Mouse (Mus musculus) heart, adult 2 months (tissue): Measurements from ENCODE around the gene Etfdh. TPM values are rescaled to one million over a fixed set of nuclear protein-coding genes. Genes with fewer than 3 reads are reported as not detected.
"Not testable (repeated sequence)": the region's sequence is repeated elsewhere in the genome, so short reads cannot be mapped to it uniquely, and the experiment has no call there.

Experiments
- DNase-seq, 2 experiments: peaks; one replicate each; pipeline ENCODE4 v3.0.0; 2021
- H3K27ac ChIP-seq: fragments of 200-600 bp; 2 replicates; pipeline ENCODE4 v1.8.1; 2022
- H3K27me3 ChIP-seq: fragments of 200-500 bp; 2 replicates; pipeline ENCODE4 v1.6.1; 2012; ENCODE audit warnings: mild to moderate bottlenecking, low read length, inconsistent platforms, mixed read lengths; ENCODE audit not compliant: control insufficient read depth, insufficient read depth
- H3K36me3 ChIP-seq: fragments of 200-500 bp; 2 replicates; pipeline ENCODE4 v1.6.1; 2012; ENCODE audit warnings: low read length, inconsistent platforms; ENCODE audit not compliant: control insufficient read depth, insufficient read depth
- H3K4me1 ChIP-seq: fragments of 200-500 bp; 2 replicates; pipeline ENCODE4 v1.6.1; 2011; ENCODE audit warnings: low read length; ENCODE audit not compliant: control insufficient read depth, insufficient read depth
- H3K4me3 ChIP-seq: fragments of 200-600 bp; 2 replicates; pipeline ENCODE4 v1.8.1; 2022
- H3K79me2 ChIP-seq: fragments of 200-500 bp; replicated peaks from 2 replicates; pipeline ENCODE4 v1.6.1; 2012; ENCODE audit warnings: mild to moderate bottlenecking, inconsistent platforms, low read length, moderate library complexity, mixed read lengths; ENCODE audit not compliant: control insufficient read depth, insufficient read depth
- H3K9ac ChIP-seq: fragments of 200-500 bp; 2 replicates; pipeline ENCODE4 v1.6.1; 2012; ENCODE audit warnings: low read depth, mild to moderate bottlenecking, control low read depth, inconsistent platforms, low read length, mixed read lengths
- CTCF ChIP-seq: fragments of 200-600 bp; IDR thresholded peaks from 2 replicates; pipeline ENCODE4 v1.8.1; 2022; ENCODE audit warnings: antibody characterized with exemption, mild to moderate bottlenecking, moderate library complexity
- EP300 ChIP-seq: fragments of 200-500 bp; IDR thresholded peaks from 2 replicates; pipeline ENCODE4 v1.6.1; 2011; ENCODE audit warnings: low read depth, low read length, control low read depth; ENCODE audit not compliant: insufficient read depth
- POLR2A ChIP-seq: fragments of 200-500 bp; IDR thresholded peaks from 2 replicates; pipeline ENCODE4 v1.6.1; 2011; ENCODE audit warnings: mild to moderate bottlenecking, low read depth, low read length, control low read depth; ENCODE audit not compliant: insufficient read depth
- WGBS: fragments of 180-500 bp; shearing (Covaris S2); methylation state at CpG from one replicate; pipeline ENCODE4 v1.1.7; 2018; 5-methylcytosine and 5-hydroxymethylcytosine counted together
- intact Hi-C: fragments of 180-260 bp; cut with DNase I; formaldehyde crosslinking; loops from one replicate; pipeline ENCODE4 v1.15.1; 2025
- polyA plus RNA-seq: library from polyadenylated mRNA; depleted of rRNA; stranded (reverse); fragments of >200 nt; gene quantifications from 2 replicates; pipeline ENCODE4 v1.2.3, GENCODE M21; 2012
- total RNA-seq, 2 experiments: library from RNA; stranded (reverse); gene quantifications; 2 replicates each; pipeline ENCODE4 v1.2.3; 2021

Gene Etfdh
- total and polyA plus RNA-seq, 3 experiments: 525 to 610 (median 567) TPM

DNA sequence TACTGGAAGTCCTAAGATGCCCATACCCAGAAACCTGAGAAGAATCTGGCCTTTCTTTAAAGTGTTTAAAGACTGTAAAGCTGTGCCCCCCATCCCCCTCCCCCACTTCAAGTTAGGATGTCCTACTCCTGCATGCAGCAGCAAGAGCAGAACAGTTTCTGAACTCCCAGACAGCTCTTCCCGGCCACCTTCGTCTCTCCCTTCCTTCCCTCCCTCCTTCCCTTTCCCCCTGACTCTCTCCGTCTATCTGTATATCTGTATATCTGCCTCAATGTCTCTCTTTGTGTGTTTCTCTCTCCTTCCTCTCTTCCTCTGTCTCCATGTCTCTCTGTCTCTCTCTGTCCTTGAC is 52.9 kb downstream of the Etfdh start:
- WGBS: 25% methylated on average over 3 of the region's 3 CpGs
- intact Hi-C loops: no loop called here
- TF ChIP-seq POLR2A (no peak), EP300 (no peak), CTCF (no peak)
- Histone ChIP-seq H3K27me3 (no peaks in the 10 kb centered on the region), H3K27ac (no peak overlapping the region), H3K79me2 (no peaks in the 10 kb centered on the region), H3K9ac (no peak overlapping the region), H3K4me1 (no peaks in the 10 kb centered on the region), H3K36me3 (no peaks in the 10 kb centered on the region), H3K4me3 (no peak overlapping the region)
- no peak for DNase-seq

DNA sequence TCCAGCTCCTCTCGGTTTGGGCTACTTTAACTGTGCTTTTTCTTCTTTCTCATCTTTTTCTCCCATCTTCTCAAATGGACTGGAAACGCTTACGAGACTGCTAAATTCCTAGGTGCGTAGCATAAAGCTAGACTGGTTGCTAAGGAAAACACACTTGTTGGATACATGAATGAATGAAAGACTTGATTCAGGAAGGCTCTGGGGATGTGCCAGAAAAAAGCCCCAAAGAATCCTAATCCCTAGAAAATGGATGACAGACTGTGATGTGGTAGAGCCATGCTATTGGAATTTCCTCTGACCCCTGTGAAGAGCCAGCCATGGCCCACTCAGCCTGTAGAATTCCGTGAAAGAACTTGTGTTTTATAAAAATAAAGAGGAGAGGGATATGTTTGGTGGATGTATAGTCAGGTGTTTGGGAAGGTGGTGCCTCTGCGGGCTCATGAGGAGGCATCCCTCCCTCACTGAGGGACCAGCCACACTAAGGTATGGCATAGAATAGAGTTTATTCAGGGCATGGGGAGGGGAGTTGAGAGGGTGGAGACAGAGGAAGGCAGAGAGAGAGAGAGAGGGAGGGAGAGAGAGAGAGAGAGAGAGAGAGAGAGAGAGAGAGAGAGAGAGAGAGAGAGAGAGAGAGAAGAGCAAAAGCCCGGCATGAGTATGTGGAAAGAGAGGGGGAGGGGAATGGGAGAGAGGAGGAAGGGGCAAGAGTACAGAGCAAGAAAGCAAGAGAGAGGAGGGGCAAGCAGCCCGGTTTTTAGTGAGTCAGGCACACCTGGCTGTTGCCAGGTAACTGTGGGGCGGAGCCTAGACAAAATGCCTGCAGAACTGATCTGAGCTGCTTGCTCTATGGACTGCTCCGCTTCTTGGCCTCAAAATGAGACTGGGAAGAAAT is 53.5 kb downstream of the Etfdh start:
- Histone ChIP-seq H3K4me3 (no peak overlapping the region), H3K79me2 (no peaks in the 10 kb centered on the region), H3K36me3 (no peaks in the 10 kb centered on the region), H3K27ac (no peak overlapping the region), H3K9ac (no peak overlapping the region), H3K4me1 (no peaks in the 10 kb centered on the region), H3K27me3 (no peaks in the 10 kb centered on the region)
- TF ChIP-seq POLR2A (no peak), CTCF (no peak), EP300 (no peak)
- intact Hi-C loops: no loop called here
- 62% methylated on average over 10 of the region's 10 CpGs for WGBS
- DNase-seq: no peak

GRCm38 (mm10) chr3:79574336-79574735 is 55.0 kb downstream of the Etfdh start:
- Histone ChIP-seq H3K36me3 (no peaks in the 10 kb centered on the region), H3K4me1 (no peaks in the 10 kb centered on the region), H3K79me2 (no peaks in the 10 kb centered on the region), H3K4me3 (no peak overlapping the region), H3K9ac (no peak overlapping the region), H3K27me3 (no peaks in the 10 kb centered on the region), H3K27ac (no peak overlapping the region)
- intact Hi-C loops: no loop called here
- no peak for DNase-seq
- WGBS: 94% methylated on average over 3 of the region's 3 CpGs
- no peak for TF ChIP-seq CTCF
- TF ChIP-seq EP300: no peak
- TF ChIP-seq POLR2A: no peak

DNA sequence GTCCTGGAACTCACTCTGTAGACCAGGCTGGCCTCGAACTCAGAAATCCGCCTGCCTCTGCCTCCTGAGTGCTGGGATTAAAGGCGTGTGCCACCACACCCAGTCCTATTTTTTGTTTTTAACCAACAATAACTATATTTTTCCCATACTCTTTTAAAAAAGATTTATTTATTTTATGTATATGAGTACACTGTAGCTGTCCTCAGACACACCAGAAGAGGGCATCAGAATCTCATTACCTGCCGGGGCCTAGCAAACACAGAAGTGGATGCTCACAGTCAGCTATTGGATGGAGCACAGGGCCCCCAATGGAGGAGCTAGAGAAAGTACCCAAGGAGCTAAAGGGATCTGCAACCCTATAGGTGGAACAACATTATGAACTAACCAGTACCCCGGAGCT is 55.9 kb downstream of the Etfdh start:
- H3K9ac ChIP-seq, H3K79me2 ChIP-seq, H3K27me3 ChIP-seq, H3K27ac ChIP-seq, intact Hi-C loops, H3K4me1 ChIP-seq, DNase-seq, H3K36me3 ChIP-seq, H3K4me3 ChIP-seq: not testable (repeated sequence)
- 92% methylated on average over 5 of the region's 5 CpGs for WGBS

- intact Hi-C loops: no loop called here
- Histone ChIP-seq H3K79me2 (no peaks in the 10 kb centered on the region), H3K27ac (no peak overlapping the region), H3K4me3 (no peak overlapping the region), H3K4me1 (no peaks in the 10 kb centered on the region), H3K36me3 (no peaks in the 10 kb centered on the region), H3K9ac (no peak overlapping the region), H3K27me3 (no peaks in the 10 kb centered on the region)
- WGBS: 65% methylated on average over 3 of the region's 3 CpGs
- no peak for DNase-seq
- TF ChIP-seq POLR2A (no peak), EP300 (no peak), CTCF (no peak)
Measured at GRCm38 (mm10) chr3:79572399-79572798, 56.9 kb downstream of the Etfdh start.

DNA sequence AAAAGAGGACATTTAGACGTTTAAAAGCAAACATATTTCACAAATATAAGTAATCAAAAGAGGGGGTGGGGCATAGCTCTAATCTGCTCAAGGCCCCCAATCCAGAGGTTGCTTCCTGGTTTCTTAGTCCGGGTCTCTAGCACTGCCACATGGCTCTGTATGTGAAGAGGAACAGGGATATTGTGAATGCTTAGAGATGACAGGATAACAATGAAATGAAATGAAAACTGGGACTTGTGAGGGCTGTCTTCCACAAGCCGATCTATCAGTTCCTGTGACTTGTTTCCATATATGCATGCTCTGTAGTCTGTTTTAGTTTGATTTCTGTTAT is 60.0 kb downstream of the Etfdh start:
- DNase-seq: no peak
- WGBS: 84% methylated on average over 3 of the region's 3 CpGs
- intact Hi-C loops: loop anchor here (2.0 to 5.0 kb wide), 4 partner anchors 21 to 367 kb away; partner anchors contain the start of gene Ppid
- Histone ChIP-seq H3K4me1 (peaks cover 3% of the 10 kb centered on the region), H3K36me3 (no peaks in the 10 kb centered on the region), H3K9ac (no peak overlapping the region), H3K27me3 (no peaks in the 10 kb centered on the region), H3K79me2 (peaks cover 2% of the 10 kb centered on the region; the same call in 1 of the 2 replicates), H3K4me3 (no peak overlapping the region), H3K27ac (no peak overlapping the region)
- TF ChIP-seq CTCF (no peak), POLR2A (no peak), EP300 (no peak)
